Mouse (Mus musculus) monocyte, adult 2 months (primary cell): ENCODE data around the gene Dqx1.

ENCODE experiments used
- DNase-seq, 2 experiments: peaks; one replicate each; pipeline ENCODE4 v3.0.0; 2022; ENCODE audit warnings: low spot score in 2 of 2, low read depth in 1 of 2

Gene Dqx1

GRCm38 (mm10) chr6:83057790-83058189, at the start of gene Dqx1:
Gene Dqx1 (plus strand): TSS chr6:83057844.
- no peak for DNase-seq

- no peak for DNase-seq
Observed at GRCm38 (mm10) chr6:83008659-83009058, 49.0 kb upstream of the Dqx1 start.

- DNase-seq: no peak
Observed at GRCm38 (mm10) chr6:83010010-83010409, 47.6 kb upstream of the Dqx1 start.

- DNase-seq: no peak
Observed at GRCm38 (mm10) chr6:83011255-83011654, 46.4 kb upstream of the Dqx1 start.

- DNase-seq: no peak
Observed at GRCm38 (mm10) chr6:83011756-83012155, 45.9 kb upstream of the Dqx1 start.

GRCm38 (mm10) chr6:83013444-83013843, 44.2 kb upstream of the Dqx1 start:
- DNase-seq: no peak

GRCm38 (mm10) chr6:83014482-83015466, 42.9 kb upstream of the Dqx1 start:
- DNase-seq: no peak

- no peak for DNase-seq
Observed at GRCm38 (mm10) chr6:83015749-83016148, 41.9 kb upstream of the Dqx1 start.

- DNase-seq: no peak
Observed at GRCm38 (mm10) chr6:83017190-83017589, 40.5 kb upstream of the Dqx1 start.

GRCm38 (mm10) chr6:83019044-83019443, 38.6 kb upstream of the Dqx1 start:
- no peak for DNase-seq

GRCm38 (mm10) chr6:83020121-83020520, 37.5 kb upstream of the Dqx1 start:
- DNase-seq: no peak

- no peak for DNase-seq
Observed at GRCm38 (mm10) chr6:83020836-83021593, 36.6 kb upstream of the Dqx1 start.

GRCm38 (mm10) chr6:83023008-83023407, 34.6 kb upstream of the Dqx1 start:
- DNase-seq: no peak

- DNase-seq: no peak
Observed at GRCm38 (mm10) chr6:83023786-83024185, 33.9 kb upstream of the Dqx1 start.

GRCm38 (mm10) chr6:83024421-83024820, 33.2 kb upstream of the Dqx1 start:
- no peak for DNase-seq

- DNase-seq: no peak
Observed at GRCm38 (mm10) chr6:83025221-83025620, 32.4 kb upstream of the Dqx1 start.

GRCm38 (mm10) chr6:83027293-83027692, 30.4 kb upstream of the Dqx1 start:
- no peak for DNase-seq

GRCm38 (mm10) chr6:83027706-83028105, 29.9 kb upstream of the Dqx1 start:
- no peak for DNase-seq

- no peak for DNase-seq
Observed at GRCm38 (mm10) chr6:83029777-83030176, 27.9 kb upstream of the Dqx1 start.

- no peak for DNase-seq
Observed at GRCm38 (mm10) chr6:83031111-83031510, 26.5 kb upstream of the Dqx1 start.

GRCm38 (mm10) chr6:83031921-83032590, 25.6 kb upstream of the Dqx1 start:
- no peak for DNase-seq
